Comparison of ENCODE assay signal across 9 mouse cellular contexts in the genomic region with DNA sequence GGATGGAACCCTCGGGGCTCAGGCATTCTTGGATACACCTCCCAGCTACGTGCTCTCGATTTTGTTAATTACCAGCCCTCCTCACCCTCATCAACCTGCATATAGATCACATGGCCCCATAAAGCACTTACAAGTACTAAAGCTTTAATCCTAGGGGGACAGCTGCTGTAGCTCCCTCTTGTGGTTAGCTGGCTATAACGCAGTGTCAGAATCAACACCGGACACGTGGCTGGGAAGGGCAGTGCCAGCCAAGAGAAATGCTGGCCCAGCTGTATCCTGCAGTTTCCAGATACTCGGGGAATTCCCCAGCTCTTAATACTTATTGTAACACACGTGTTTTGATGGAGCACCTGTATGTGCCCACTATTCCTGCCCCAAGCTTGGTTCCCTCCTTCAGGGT. TPM values are rescaled to one million over a fixed set of nuclear protein-coding genes. Genes with fewer than 3 reads are reported as not detected.
DNase-seq lines count a peak whose midpoint lies in the region; TF ChIP-seq lines count a peak whose summit lies in the region.
"Had no signal": no experiment of that assay in that cellular context is flagged by ENCODE, and none has a peak within 500 bp of the region (broad histone marks: within the 10 kb centered on the region; RNA-seq: fewer than 3 reads in every experiment).

No protein-coding gene starts in this region.

- H3K27ac ChIP-seq in embryonic fibroblast, embryonic 13.5 days (ENCODE audit: insufficient read depth, low read length), result no peak overlapping the region
- H3K27ac ChIP-seq: lung, embryonic 15.5 days had no signal

- no peak for TF ChIP-seq POLR2A in embryonic fibroblast, embryonic 13.5 days (IDR thresholded peaks at IDR 0.05; ENCODE audit: low read depth, low read length)

- peak; percentile 70 for TF ChIP-seq CTCF in embryonic fibroblast, embryonic 13.5 days (IDR thresholded peaks at IDR 0.05; ENCODE audit: borderline replicate concordance, insufficient read depth, low read length)

- peak; percentile 17 for DNase-seq in cerebellum, adult 9-11 months
- no peak for DNase-seq in cerebellum, adult 8-10 months
- peak; percentile 79 for DNase-seq in ZHBTc4 (ENCODE audit: low read depth, low spot score)
- peak; percentile 51 to 70 for DNase-seq in heart, postnatal 36 days
- peak; percentile 63 to 71 for DNase-seq in kidney, postnatal 4 days
- peak; percentile 64 for DNase-seq in lung, postnatal 14 days
- DNase-seq in retina, postnatal 1 day, result peak; percentile 71

- intact Hi-C loops in heart, postnatal 36 days (cut with DNase I), result loop anchor here (1.0 to 2.0 kb wide), 2 partner anchors 58 to 101 kb away; a partner anchor contains a TSS

- H3K4me3 ChIP-seq in embryonic fibroblast, embryonic 13.5 days (ENCODE audit: insufficient read depth, low read length), result no peak overlapping the region
- H3K4me3 ChIP-seq: lung, embryonic 15.5 days had no signal

- H3K4me1 ChIP-seq in embryonic fibroblast, embryonic 13.5 days (ENCODE audit: control insufficient read depth, insufficient read depth, low read length), result no peaks in the 10 kb centered on the region
- H3K4me1 ChIP-seq: lung, embryonic 15.5 days had no signal

RNA-seq across cellular contexts. Expression of a gene that starts 58.0 kb away (rescaled TPM):
- 3.1 and 4.7 TPM in 2 replicates for polyA plus RNA-seq in embryonic fibroblast, embryonic 13.5 days (2011; ENCODE audit: insufficient read length, low read depth, missing spikeins)
- total RNA-seq in heart, postnatal 36 days (2021), result 1 to 10 TPM; 2.7 to 2.9 TPM
